Mouse (Mus musculus): Measurements from ENCODE around the gene Srms. TPM values are rescaled to one million over a fixed set of nuclear protein-coding genes. Genes with fewer than 3 reads are reported as not detected.
A peak's percentile ranks its signal among the peaks of the same experiment; 100 is the strongest.

Gene Srms
- total RNA-seq, 1 experiment from 2014 or later = not detected

GRCm38 (mm10) chr2:181188681-181189080 is 24.3 kb downstream of the Srms start:
- ATAC-seq (replicated peaks in 1 of 2; ENCODE audit: insufficient read depth in 1 of 2, low FRiP score in 2 of 2, low TSS enrichment in 1 of 2, low read depth in 1 of 2, poor library complexity in 2 of 2, severe bottlenecking in 2 of 2) = no peak

GRCm38 (mm10) chr2:181187121-181188000 is 25.6 kb downstream of the Srms start, which contains the start of gene Ppdpf:
TSS of gene Ppdpf (plus strand) at chr2:181187247.
- ATAC-seq (replicated peaks in 1 of 2; ENCODE audit: insufficient read depth in 1 of 2, low FRiP score in 2 of 2, low TSS enrichment in 1 of 2, low read depth in 1 of 2, poor library complexity in 2 of 2, severe bottlenecking in 2 of 2) = peak; percentile 96

GRCm38 (mm10) chr2:181186635-181187034 is 26.4 kb downstream of the Srms start:
- peak; percentile 83 to 84 for ATAC-seq (replicated peaks in 1 of 2; ENCODE audit: insufficient read depth in 1 of 2, low FRiP score in 2 of 2, low TSS enrichment in 1 of 2, low read depth in 1 of 2, poor library complexity in 2 of 2, severe bottlenecking in 2 of 2)

GRCm38 (mm10) chr2:181180898-181181297 is 32.1 kb downstream of the Srms start:
- no peak for ATAC-seq (replicated peaks in 1 of 2; ENCODE audit: insufficient read depth in 1 of 2, low FRiP score in 2 of 2, low TSS enrichment in 1 of 2, low read depth in 1 of 2, poor library complexity in 2 of 2, severe bottlenecking in 2 of 2)

- ATAC-seq (replicated peaks in 1 of 2; ENCODE audit: insufficient read depth in 1 of 2, low FRiP score in 2 of 2, low TSS enrichment in 1 of 2, low read depth in 1 of 2, poor library complexity in 2 of 2, severe bottlenecking in 2 of 2) = no peak
Measured at GRCm38 (mm10) chr2:181178471-181178870, 34.5 kb downstream of the Srms start.

- no peak for ATAC-seq (replicated peaks in 1 of 2; ENCODE audit: insufficient read depth in 1 of 2, low FRiP score in 2 of 2, low TSS enrichment in 1 of 2, low read depth in 1 of 2, poor library complexity in 2 of 2, severe bottlenecking in 2 of 2)
Measured at GRCm38 (mm10) chr2:181178015-181178414, 35.0 kb downstream of the Srms start.

GRCm38 (mm10) chr2:181174646-181175045 is 38.3 kb downstream of the Srms start:
- ATAC-seq (replicated peaks in 1 of 2; ENCODE audit: insufficient read depth in 1 of 2, low FRiP score in 2 of 2, low TSS enrichment in 1 of 2, low read depth in 1 of 2, poor library complexity in 2 of 2, severe bottlenecking in 2 of 2) = no peak

GRCm38 (mm10) chr2:181166469-181166868 is 46.5 kb downstream of the Srms start:
- no peak for ATAC-seq (replicated peaks in 1 of 2; ENCODE audit: insufficient read depth in 1 of 2, low FRiP score in 2 of 2, low TSS enrichment in 1 of 2, low read depth in 1 of 2, poor library complexity in 2 of 2, severe bottlenecking in 2 of 2)

GRCm38 (mm10) chr2:181160821-181161220 is 52.2 kb downstream of the Srms start:
- no peak for ATAC-seq (replicated peaks in 1 of 2; ENCODE audit: insufficient read depth in 1 of 2, low FRiP score in 2 of 2, low TSS enrichment in 1 of 2, low read depth in 1 of 2, poor library complexity in 2 of 2, severe bottlenecking in 2 of 2)

- no peak for ATAC-seq (replicated peaks in 1 of 2; ENCODE audit: insufficient read depth in 1 of 2, low FRiP score in 2 of 2, low TSS enrichment in 1 of 2, low read depth in 1 of 2, poor library complexity in 2 of 2, severe bottlenecking in 2 of 2)
Measured at GRCm38 (mm10) chr2:181159771-181160170, 53.2 kb downstream of the Srms start.

GRCm38 (mm10) chr2:181159091-181159514 is 53.9 kb downstream of the Srms start:
- no peak for ATAC-seq (replicated peaks in 1 of 2; ENCODE audit: insufficient read depth in 1 of 2, low FRiP score in 2 of 2, low TSS enrichment in 1 of 2, low read depth in 1 of 2, poor library complexity in 2 of 2, severe bottlenecking in 2 of 2)

GRCm38 (mm10) chr2:181158471-181158870 is 54.5 kb downstream of the Srms start:
- ATAC-seq (replicated peaks in 1 of 2; ENCODE audit: insufficient read depth in 1 of 2, low FRiP score in 2 of 2, low TSS enrichment in 1 of 2, low read depth in 1 of 2, poor library complexity in 2 of 2, severe bottlenecking in 2 of 2) = no peak

- ATAC-seq (replicated peaks in 1 of 2; ENCODE audit: insufficient read depth in 1 of 2, low FRiP score in 2 of 2, low TSS enrichment in 1 of 2, low read depth in 1 of 2, poor library complexity in 2 of 2, severe bottlenecking in 2 of 2) = no peak
Measured at GRCm38 (mm10) chr2:181157716-181158302, 55.2 kb downstream of the Srms start.

- no peak for ATAC-seq (replicated peaks in 1 of 2; ENCODE audit: insufficient read depth in 1 of 2, low FRiP score in 2 of 2, low TSS enrichment in 1 of 2, low read depth in 1 of 2, poor library complexity in 2 of 2, severe bottlenecking in 2 of 2)
Measured at GRCm38 (mm10) chr2:181157180-181157579, 55.8 kb downstream of the Srms start.

GRCm38 (mm10) chr2:181156248-181157121 is 56.5 kb downstream of the Srms start, which contains the start of gene Eef1a2:
TSS of gene Eef1a2 (minus strand) at chr2:181157014.
- ATAC-seq (replicated peaks in 1 of 2; ENCODE audit: insufficient read depth in 1 of 2, low FRiP score in 2 of 2, low TSS enrichment in 1 of 2, low read depth in 1 of 2, poor library complexity in 2 of 2, severe bottlenecking in 2 of 2) = no peak

- no peak for ATAC-seq (replicated peaks in 1 of 2; ENCODE audit: insufficient read depth in 1 of 2, low FRiP score in 2 of 2, low TSS enrichment in 1 of 2, low read depth in 1 of 2, poor library complexity in 2 of 2, severe bottlenecking in 2 of 2)
Measured at GRCm38 (mm10) chr2:181155801-181156200, 57.2 kb downstream of the Srms start.
